Mouse (Mus musculus): ENCODE data around the gene Kcnd3. TPM values are rescaled to one million over a fixed set of nuclear protein-coding genes. Genes with fewer than 3 reads are reported as not detected.

Gene Kcnd3
- total and polyA plus RNA-seq, 3 experiments = 8.4 to 11.8 (median 9.0) TPM

GRCm38 (mm10) chr3:105706366-105707020 lies 254.4 kb downstream of the Kcnd3 start:
- Histone ChIP-seq H3K79me2 (replicated peaks; ENCODE audit: control insufficient read depth, insufficient read depth, low read length) (peaks cover 3% of the 10 kb centered on the region; the same call in 1 of the 2 replicates), H3K27me3 (ENCODE audit: control insufficient read depth, insufficient read depth, low read length) (no peaks in the 10 kb centered on the region), H3K9ac (ENCODE audit: low read depth, low read length) (peak overlapping the region; percentile 81), H3K36me3 (ENCODE audit: control insufficient read depth, insufficient read depth, low read length) (peaks cover 24% of the 10 kb centered on the region), H3K4me1 (ENCODE audit: control insufficient read depth, insufficient read depth, low read length) (peaks cover 23% of the 10 kb centered on the region), H3K4me3 (peak overlapping the region; percentile 68), H3K27ac (peak overlapping the region; percentile 96)
- TF ChIP-seq EP300 (IDR thresholded peaks at IDR 0.05; ENCODE audit: insufficient read depth, low read depth, low read length) (no peak), POLR2A (IDR thresholded peaks at IDR 0.05; ENCODE audit: insufficient read depth, low read depth, low read length) (no peak; the same call in 1 of the 2 replicates), CTCF (IDR thresholded peaks at IDR 0.05) (no peak)
- DNase-seq = peak; percentile 51 to 61
- WGBS = 32% methylated on average over 4 of the region's 4 CpGs
- intact Hi-C loops (cut with DNase I) = no loop called here

- TF ChIP-seq EP300 (IDR thresholded peaks at IDR 0.05; ENCODE audit: insufficient read depth, low read depth, low read length) (no peak), CTCF (IDR thresholded peaks at IDR 0.05) (no peak), POLR2A (IDR thresholded peaks at IDR 0.05; ENCODE audit: insufficient read depth, low read depth, low read length) (no peak)
- H3K4me1 ChIP-seq (ENCODE audit: control insufficient read depth, insufficient read depth, low read length) = peaks cover 23% of the 10 kb centered on the region
- no peak overlapping the region for H3K9ac ChIP-seq (ENCODE audit: low read depth, low read length)
- intact Hi-C loops (cut with DNase I) = no loop called here
- H3K36me3 ChIP-seq (ENCODE audit: control insufficient read depth, insufficient read depth, low read length) = peaks cover 31% of the 10 kb centered on the region
- no peaks in the 10 kb centered on the region for H3K27me3 ChIP-seq (ENCODE audit: control insufficient read depth, insufficient read depth, low read length)
- no peak for DNase-seq
- WGBS = 60% methylated on average over 7 of the region's 7 CpGs
- H3K27ac ChIP-seq = peak overlapping the region; percentile 3; the same call in 1 of the 2 replicates
- H3K79me2 ChIP-seq (replicated peaks; ENCODE audit: control insufficient read depth, insufficient read depth, low read length) = peaks cover 4% of the 10 kb centered on the region; the same call in 1 of the 2 replicates
- no peak overlapping the region for H3K4me3 ChIP-seq
Observed at GRCm38 (mm10) chr3:105707590-105707989, 255.5 kb downstream of the Kcnd3 start.

- peak; percentile 38 to 42 for DNase-seq
Observed at GRCm38 (mm10) chr3:105710246-105710645, 258.1 kb downstream of the Kcnd3 start.

GRCm38 (mm10) chr3:105711741-105712140 lies 259.6 kb downstream of the Kcnd3 start:
- intact Hi-C loops (cut with DNase I) = no loop called here
- H3K36me3 ChIP-seq (ENCODE audit: control insufficient read depth, insufficient read depth, low read length) = peaks cover 40% of the 10 kb centered on the region
- H3K79me2 ChIP-seq (replicated peaks; ENCODE audit: control insufficient read depth, insufficient read depth, low read length) = peaks cover 4% of the 10 kb centered on the region; the same call in 1 of the 2 replicates
- peaks cover 25% of the 10 kb centered on the region for H3K4me1 ChIP-seq (ENCODE audit: control insufficient read depth, insufficient read depth, low read length)
- H3K4me3 ChIP-seq = no peak overlapping the region
- no peaks in the 10 kb centered on the region for H3K27me3 ChIP-seq (ENCODE audit: control insufficient read depth, insufficient read depth, low read length)
- peak overlapping the region; percentile 71 for H3K27ac ChIP-seq
- WGBS = 25% methylated on average over 7 of the region's 7 CpGs
- H3K9ac ChIP-seq (ENCODE audit: low read depth, low read length) = no peak overlapping the region
- 0 out of 2 replicates have a peak, but pooled peaks have one; percentile 31 for TF ChIP-seq POLR2A (IDR thresholded peaks at IDR 0.05; ENCODE audit: insufficient read depth, low read depth, low read length)
- no peak for TF ChIP-seq EP300 (IDR thresholded peaks at IDR 0.05; ENCODE audit: insufficient read depth, low read depth, low read length)
- TF ChIP-seq CTCF (IDR thresholded peaks at IDR 0.05) = no peak
- peak; percentile 74 to 83 for DNase-seq

More at GRCm38 (mm10) chr3:105710246-105710645, 258.1 kb downstream of the Kcnd3 start:
- Histone ChIP-seq H3K4me1 (ENCODE audit: control insufficient read depth, insufficient read depth, low read length) (peaks cover 31% of the 10 kb centered on the region), H3K36me3 (ENCODE audit: control insufficient read depth, insufficient read depth, low read length) (peaks cover 37% of the 10 kb centered on the region), H3K9ac (ENCODE audit: low read depth, low read length) (no peak overlapping the region), H3K27me3 (ENCODE audit: control insufficient read depth, insufficient read depth, low read length) (no peaks in the 10 kb centered on the region), H3K4me3 (no peak overlapping the region), H3K79me2 (replicated peaks; ENCODE audit: control insufficient read depth, insufficient read depth, low read length) (peaks cover 4% of the 10 kb centered on the region; the same call in 1 of the 2 replicates), H3K27ac (peak overlapping the region; percentile 71)
- 31% methylated on average over 6 of the region's 6 CpGs for WGBS
- intact Hi-C loops (cut with DNase I) = no loop called here
- no peak for TF ChIP-seq EP300 (IDR thresholded peaks at IDR 0.05; ENCODE audit: insufficient read depth, low read depth, low read length)
- TF ChIP-seq POLR2A (IDR thresholded peaks at IDR 0.05; ENCODE audit: insufficient read depth, low read depth, low read length) = no peak
- no peak for TF ChIP-seq CTCF (IDR thresholded peaks at IDR 0.05)

GRCm38 (mm10) chr3:105712827-105713226 lies 260.7 kb downstream of the Kcnd3 start:
- no peak for TF ChIP-seq POLR2A (IDR thresholded peaks at IDR 0.05; ENCODE audit: insufficient read depth, low read depth, low read length)
- no peak for TF ChIP-seq EP300 (IDR thresholded peaks at IDR 0.05; ENCODE audit: insufficient read depth, low read depth, low read length)
- no peak for TF ChIP-seq CTCF (IDR thresholded peaks at IDR 0.05)
- Histone ChIP-seq H3K36me3 (ENCODE audit: control insufficient read depth, insufficient read depth, low read length) (peaks cover 38% of the 10 kb centered on the region), H3K27me3 (ENCODE audit: control insufficient read depth, insufficient read depth, low read length) (no peaks in the 10 kb centered on the region), H3K4me3 (no peak overlapping the region), H3K27ac (peak overlapping the region; percentile 71), H3K4me1 (ENCODE audit: control insufficient read depth, insufficient read depth, low read length) (peaks cover 23% of the 10 kb centered on the region), H3K79me2 (replicated peaks; ENCODE audit: control insufficient read depth, insufficient read depth, low read length) (peaks cover 2% of the 10 kb centered on the region; the same call in 1 of the 2 replicates), H3K9ac (ENCODE audit: low read depth, low read length) (no peak overlapping the region)
- DNase-seq = no peak
- intact Hi-C loops (cut with DNase I) = no loop called here

All from heart, adult 2 months (tissue).